Mouse (Mus musculus) cerebellum, adult 2 months (tissue): ENCODE measurements around the gene St6galnac3. TPM values are rescaled to one million over a fixed set of nuclear protein-coding genes. Genes with fewer than 3 reads are reported as not detected.

ENCODE experiments used
- DNase-seq, 2 experiments: peaks; one replicate each; pipeline ENCODE4 v3.0.0; 2021
- H3K27ac ChIP-seq: fragments of 200-500 bp; 2 replicates; pipeline ENCODE4 v1.5.1; 2012; ENCODE audit warnings: low read length, control low read depth, inconsistent platforms; ENCODE audit not compliant: insufficient read depth
- H3K27me3 ChIP-seq: fragments of 200-500 bp; 2 replicates; pipeline ENCODE4 v1.6.1; 2012; ENCODE audit warnings: inconsistent platforms, mild to moderate bottlenecking, low read length, moderate library complexity; ENCODE audit not compliant: control insufficient read depth, insufficient read depth
- H3K4me1 ChIP-seq: fragments of 200-500 bp; 2 replicates; pipeline ENCODE4 v1.6.1; 2011; ENCODE audit warnings: low read length; ENCODE audit not compliant: control insufficient read depth, insufficient read depth
- H3K4me3 ChIP-seq: fragments of 200-500 bp; replicated peaks from 2 replicates; pipeline ENCODE3; 2011; ENCODE audit warnings: mild to moderate bottlenecking, low read depth, low read length, control low read depth; ENCODE audit not compliant: insufficient read depth
- CTCF ChIP-seq: fragments of 200-500 bp; IDR thresholded peaks from 2 replicates; pipeline ENCODE4 v1.5.1; 2011; ENCODE audit warnings: low read depth, mild to moderate bottlenecking, control low read depth, low read length, moderate library complexity, borderline replicate concordance; ENCODE audit not compliant: insufficient read depth
- POLR2A ChIP-seq: fragments of 200-500 bp; IDR thresholded peaks from 2 replicates; pipeline ENCODE4 v1.6.1; 2011; ENCODE audit warnings: low read length, control low read depth, borderline replicate concordance; ENCODE audit not compliant: insufficient read depth
- WGBS: fragments of 180-500 bp; shearing (Covaris S2); methylation state at CpG from one replicate; pipeline ENCODE4 v1.1.7; 2018; 5-methylcytosine and 5-hydroxymethylcytosine counted together
- polyA plus RNA-seq: library from polyadenylated mRNA; depleted of rRNA; stranded (reverse); fragments of >200 nt; gene quantifications from 2 replicates; pipeline ENCODE4 v1.2.3, GENCODE M21; 2012

The St6galnac3 gene
- polyA plus RNA-seq, 1 experiment = 14.6 TPM

- TF ChIP-seq CTCF = peak; percentile 18; the same call in 1 of the 2 replicates
- no peak for TF ChIP-seq POLR2A
- WGBS = 63% methylated on average over 12 of the region's 12 CpGs
- H3K4me3 ChIP-seq = no peak overlapping the region
- H3K27ac ChIP-seq = no peak overlapping the region
- H3K4me1 ChIP-seq = peaks cover 14% of the 10 kb centered on the region
- no peaks in the 10 kb centered on the region for H3K27me3 ChIP-seq
- DNase-seq = peak in 1 of 2 experiments; percentile 27
Observed at GRCm38 (mm10) chr3:153675073-153675472, 49.9 kb downstream of the St6galnac3 start.

- Histone ChIP-seq H3K4me3 (no peak overlapping the region), H3K4me1 (peaks cover 14% of the 10 kb centered on the region), H3K27ac (no peak overlapping the region), H3K27me3 (no peaks in the 10 kb centered on the region)
- no peak for TF ChIP-seq POLR2A
- TF ChIP-seq CTCF = no peak
- DNase-seq = no peak
- 89% methylated on average over 8 of the region's 8 CpGs for WGBS
Observed at GRCm38 (mm10) chr3:153674359-153674758, 50.6 kb downstream of the St6galnac3 start.

GRCm38 (mm10) chr3:153673451-153673850, 51.5 kb downstream of the St6galnac3 start:
- Histone ChIP-seq H3K27me3 (no peaks in the 10 kb centered on the region), H3K4me3 (no peak overlapping the region), H3K4me1 (peaks cover 19% of the 10 kb centered on the region), H3K27ac (no peak overlapping the region)
- no peak for DNase-seq
- TF ChIP-seq POLR2A = no peak
- no peak for TF ChIP-seq CTCF
- 88% methylated on average over 12 of the region's 12 CpGs for WGBS

GRCm38 (mm10) chr3:153670953-153671674, 53.9 kb downstream of the St6galnac3 start:
- peaks cover 9% of the 10 kb centered on the region for H3K4me1 ChIP-seq
- 95% methylated on average over 10 of the region's 10 CpGs for WGBS
- TF ChIP-seq POLR2A = no peak
- no peak for TF ChIP-seq CTCF
- H3K27me3 ChIP-seq = no peaks in the 10 kb centered on the region
- H3K27ac ChIP-seq = no peak overlapping the region
- H3K4me3 ChIP-seq = no peak overlapping the region
- DNase-seq = no peak

- TF ChIP-seq CTCF = no peak
- TF ChIP-seq POLR2A = no peak
- Histone ChIP-seq H3K27me3 (no peaks in the 10 kb centered on the region), H3K27ac (no peak overlapping the region), H3K4me1 (peaks cover 12% of the 10 kb centered on the region), H3K4me3 (no peak overlapping the region)
- no peak for DNase-seq
- 81% methylated on average over 13 of the region's 13 CpGs for WGBS
Observed at GRCm38 (mm10) chr3:153669737-153670435, 55.1 kb downstream of the St6galnac3 start.

- Histone ChIP-seq H3K27ac (no peak overlapping the region), H3K27me3 (no peaks in the 10 kb centered on the region), H3K4me3 (no peak overlapping the region), H3K4me1 (peaks cover 16% of the 10 kb centered on the region)
- no peak for DNase-seq
- WGBS = 62% methylated on average over 8 of the region's 8 CpGs
- TF ChIP-seq CTCF = no peak
- no peak for TF ChIP-seq POLR2A
Observed at GRCm38 (mm10) chr3:153669329-153669728, 55.6 kb downstream of the St6galnac3 start.

- DNase-seq = peak in 1 of 2 experiments; percentile 25
- TF ChIP-seq POLR2A = no peak
- TF ChIP-seq CTCF = no peak
Observed at GRCm38 (mm10) chr3:153668447-153669290, 56.3 kb downstream of the St6galnac3 start.

GRCm38 (mm10) chr3:153664696-153665095, 60.3 kb downstream of the St6galnac3 start:
- peaks cover 44% of the 10 kb centered on the region for H3K4me1 ChIP-seq
- peak in 1 of 2 experiments; percentile 36 for DNase-seq
- H3K27me3 ChIP-seq = no peaks in the 10 kb centered on the region
- no peak overlapping the region for H3K4me3 ChIP-seq
- TF ChIP-seq POLR2A = no peak
- TF ChIP-seq CTCF = no peak
- 52% methylated on average over 5 of the region's 5 CpGs for whole genome bisulfite sequencing
- no peak overlapping the region for H3K27ac ChIP-seq

More at GRCm38 (mm10) chr3:153668447-153669290, 56.3 kb downstream of the St6galnac3 start:
- H3K27ac ChIP-seq = no peak overlapping the region
- 86% methylated on average over 21 of the region's 21 CpGs for WGBS
- no peaks in the 10 kb centered on the region for H3K27me3 ChIP-seq
- no peak overlapping the region for H3K4me3 ChIP-seq
- H3K4me1 ChIP-seq = peaks cover 16% of the 10 kb centered on the region
